Mouse (Mus musculus) MEL (cell line): ENCODE results near the gene 1190005I06Rik. TPM values are rescaled to one million over a fixed set of nuclear protein-coding genes. Genes with fewer than 3 reads are reported as not detected.

Experiments
- DNase-seq: peaks from one replicate; pipeline ENCODE4 v3.0.0; 2011; ENCODE audit warnings: low read depth, low spot score
- H3K27ac ChIP-seq: 2 replicates; pipeline ENCODE4 v1.5.1; 2012; ENCODE audit warnings: low read depth, mild to moderate bottlenecking, control low read depth, low read length, moderate library complexity; ENCODE audit not compliant: control insufficient read depth
- H3K27me3 ChIP-seq, 2 experiments: fragments of 150-350 bp in 1 of 2; sonication (generic) in 1 of 2; 2 replicates each; pipeline ENCODE4 v1.6.1; 2012; ENCODE audit warnings: low read length in 2 of 2, mild to moderate bottlenecking in 2 of 2, improper control_type of control experiment in 1 of 2, moderate library complexity in 1 of 2; ENCODE audit not compliant: insufficient read depth in 2 of 2, control insufficient read depth in 1 of 2
- H3K36me3 ChIP-seq, 2 experiments: 2 replicates each; pipeline ENCODE4 v1.6.1; 2012 to 2014; ENCODE audit warnings: low read length in 2 of 2, improper control_type of control experiment in 1 of 2, inconsistent platforms in 1 of 2, mild to moderate bottlenecking in 1 of 2; ENCODE audit not compliant: insufficient read depth in 2 of 2, control insufficient read depth in 1 of 2
- H3K4me1 ChIP-seq, 2 experiments: fragments of 150-350 bp in 1 of 2; sonication (generic) in 1 of 2; 2 replicates each; pipeline ENCODE4 v1.6.1; 2012; ENCODE audit warnings: low read length in 2 of 2, improper control_type of control experiment in 1 of 2, mild to moderate bottlenecking in 1 of 2; ENCODE audit not compliant: insufficient read depth in 2 of 2, control insufficient read depth in 1 of 2
- H3K4me3 ChIP-seq, 2 experiments: fragments of 150-350 bp in 1 of 2; sonication (generic) in 1 of 2; 2 replicates each; pipeline ENCODE4 v1.5.1; 2012; ENCODE audit warnings: low read depth in 2 of 2, low read length in 2 of 2, mild to moderate bottlenecking in 2 of 2, moderate library complexity in 2 of 2, control low read depth in 1 of 2, improper control_type of control experiment in 1 of 2; ENCODE audit not compliant: control insufficient read depth in 1 of 2, insufficient read depth in 1 of 2
- H3K79me2 ChIP-seq: 2 replicates; pipeline ENCODE4 v1.6.1; 2012; ENCODE audit warnings: mild to moderate bottlenecking, low read length, moderate library complexity; ENCODE audit not compliant: control insufficient read depth, poor library complexity, insufficient read depth
- H3K9ac ChIP-seq: 2 replicates; pipeline ENCODE4 v1.6.1; 2012; ENCODE audit warnings: low read depth, mild to moderate bottlenecking, control low read depth, low read length, moderate library complexity; ENCODE audit not compliant: control insufficient read depth, poor library complexity, severe bottlenecking
- H3K9me3 ChIP-seq: fragments of 150-350 bp; sonication (generic); replicated peaks from 2 replicates; pipeline ENCODE4 v1.6.1; 2012; ENCODE audit warnings: mild to moderate bottlenecking, low read length, improper control_type of control experiment, moderate library complexity; ENCODE audit not compliant: insufficient read depth
- CHD2 ChIP-seq: IDR thresholded peaks from 2 replicates; pipeline ENCODE4 v1.6.1; 2011; ENCODE audit warnings: low read length, improper control_type of control experiment
- CTCF ChIP-seq, 3 experiments: IDR thresholded peaks in 2 of 3; conservative IDR thresholded peaks in 1 of 3; 2 replicates each; pipeline ENCODE4 v1.5.1; 2011 to 2012; ENCODE audit warnings: low read length in 3 of 3, low read depth in 2 of 3, mild to moderate bottlenecking in 2 of 3, improper control_type of control experiment in 1 of 3, inconsistent platforms in 1 of 3, mixed read lengths in 1 of 3, moderate library complexity in 1 of 3; ENCODE audit not compliant: control insufficient read depth in 1 of 3, insufficient read depth in 1 of 3, poor library complexity in 1 of 3, severe bottlenecking in 1 of 3
- E2F4 ChIP-seq: IDR thresholded peaks from 2 replicates; pipeline ENCODE4 v1.6.1; 2011; ENCODE audit warnings: low read depth, low read length, improper control_type of control experiment, borderline replicate concordance
- ELF1 ChIP-seq: IDR thresholded peaks from 2 replicates; pipeline ENCODE4 v1.6.1; 2014; ENCODE audit warnings: low read depth, mild to moderate bottlenecking, inconsistent platforms, low read length, improper control_type of control experiment, moderate library complexity
- EP300 ChIP-seq, 2 experiments: IDR thresholded peaks; 2 replicates each; pipeline ENCODE4 v1.6.1; 2011; ENCODE audit warnings: improper control_type of control experiment in 2 of 2, low read length in 2 of 2, low read depth in 1 of 2, mild to moderate bottlenecking in 1 of 2
- GATA1 ChIP-seq: IDR thresholded peaks from 2 replicates; pipeline ENCODE4 v1.6.1; 2011; ENCODE audit warnings: low read depth, low read length, improper control_type of control experiment
- HCFC1 ChIP-seq: IDR thresholded peaks from 2 replicates; pipeline ENCODE4 v1.6.1; 2012; ENCODE audit warnings: low read depth, mild to moderate bottlenecking, inconsistent platforms, low read length, improper control_type of control experiment, moderate library complexity
- KAT2A ChIP-seq: conservative IDR thresholded peaks from 2 replicates; pipeline ENCODE4 v1.6.1; 2012; ENCODE audit warnings: low read depth, low read length, improper control_type of control experiment, inconsistent platforms
- MAX ChIP-seq: IDR thresholded peaks from 2 replicates; pipeline ENCODE4 v1.6.1; 2011; ENCODE audit warnings: low read length, improper control_type of control experiment
- MAZ ChIP-seq: IDR thresholded peaks from 2 replicates; pipeline ENCODE4 v1.6.1; 2012; ENCODE audit warnings: low read depth, mild to moderate bottlenecking, inconsistent platforms, low read length, improper control_type of control experiment
- MEF2A ChIP-seq: IDR thresholded peaks from 2 replicates; pipeline ENCODE4 v1.6.1; 2014; ENCODE audit warnings: low read depth, mild to moderate bottlenecking, inconsistent platforms, low read length, improper control_type of control experiment; ENCODE audit not compliant: poor library complexity, insufficient replicate concordance, severe bottlenecking; ENCODE audit errors: extremely low read depth
- MYB ChIP-seq: IDR thresholded peaks from 2 replicates; pipeline ENCODE4 v1.6.1; 2011; ENCODE audit warnings: mild to moderate bottlenecking, low read depth, low read length, improper control_type of control experiment
- NRF1 ChIP-seq: IDR thresholded peaks from 2 replicates; pipeline ENCODE4 v1.6.1; 2014; ENCODE audit warnings: low read depth, mild to moderate bottlenecking, inconsistent platforms, low read length, improper control_type of control experiment, moderate library complexity; ENCODE audit not compliant: poor library complexity, insufficient read depth, severe bottlenecking
- POLR2AphosphoS2 ChIP-seq: IDR thresholded peaks from 2 replicates; pipeline ENCODE4 v1.6.1; 2011; ENCODE audit warnings: low read length, improper control_type of control experiment
- TAL1 ChIP-seq: IDR thresholded peaks from 2 replicates; pipeline ENCODE4 v1.6.1; 2012; ENCODE audit warnings: mild to moderate bottlenecking, inconsistent platforms, low read length, moderate library complexity, mixed read lengths
- TCF12 ChIP-seq: IDR thresholded peaks from 2 replicates; pipeline ENCODE4 v1.6.1; 2014; ENCODE audit warnings: low read depth, mild to moderate bottlenecking, inconsistent platforms, low read length, improper control_type of control experiment, moderate library complexity
- UBTF ChIP-seq: IDR thresholded peaks from 2 replicates; pipeline ENCODE4 v1.6.1; 2012; ENCODE audit warnings: low read depth, mild to moderate bottlenecking, inconsistent platforms, low read length, improper control_type of control experiment, moderate library complexity, borderline replicate concordance; ENCODE audit not compliant: insufficient read depth
- USF1 ChIP-seq: IDR thresholded peaks from 2 replicates; pipeline ENCODE4 v1.6.1; 2014; ENCODE audit warnings: low read depth, mild to moderate bottlenecking, inconsistent platforms, low read length, improper control_type of control experiment, moderate library complexity
- USF2 ChIP-seq, 2 experiments: IDR thresholded peaks; 2 replicates each; pipeline ENCODE4 v1.6.1; 2011 to 2012; ENCODE audit warnings: improper control_type of control experiment in 2 of 2, low read length in 2 of 2, borderline replicate concordance in 1 of 2, inconsistent platforms in 1 of 2, low read depth in 1 of 2, mild to moderate bottlenecking in 1 of 2; ENCODE audit not compliant: insufficient read depth in 1 of 2
- ZC3H11A ChIP-seq: IDR thresholded peaks from 2 replicates; pipeline ENCODE4 v1.6.1; 2012; ENCODE audit warnings: low read depth, mild to moderate bottlenecking, inconsistent platforms, low read length, improper control_type of control experiment
- ZKSCAN1 ChIP-seq: IDR thresholded peaks from 2 replicates; pipeline ENCODE4 v1.6.1; 2012; ENCODE audit warnings: low read depth, mild to moderate bottlenecking, inconsistent platforms, low read length, improper control_type of control experiment, moderate library complexity
- ZMIZ1 ChIP-seq: IDR thresholded peaks from 2 replicates; pipeline ENCODE4 v1.6.1; 2012; ENCODE audit warnings: low read depth, mild to moderate bottlenecking, inconsistent platforms, low read length, improper control_type of control experiment, moderate library complexity
- ZNF384 ChIP-seq: IDR thresholded peaks from 2 replicates; pipeline ENCODE4 v1.6.1; 2012; ENCODE audit warnings: low read depth, mild to moderate bottlenecking, inconsistent platforms, low read length, improper control_type of control experiment
- polyA plus RNA-seq, 2 experiments: library from polyadenylated mRNA; stranded (reverse) in 1 of 2; unstranded in 1 of 2; fragments of >175 nt in 1 of 2; fragments of >200 nt in 1 of 2; gene quantifications; 2 replicates each; pipeline versions ENCODE4 v1.2.1 to v1.2.4; 2012; ENCODE audit warnings: low replicate concordance in 2 of 2, low read depth in 1 of 2; ENCODE audit not compliant: insufficient read length in 2 of 2, insufficient read depth in 1 of 2, missing spikeins in 1 of 2
- total RNA-seq: library from RNA; depleted of rRNA; stranded (reverse); fragments of 300-350 nt; gene quantifications from 2 replicates; pipeline ENCODE4 v1.2.3, GENCODE M21; 2012; rRNA removed

1190005I06Rik gene
- 2.0 and 2.3 TPM in 2 replicates for total RNA-seq
- polyA plus RNA-seq = 1 to 10 TPM in 1 of 2 experiments, not detected in 1; 2.1 TPM

GRCm38 (mm10) chr8:120647532-120647931, at the start of gene 1190005I06Rik:
Gene 1190005I06Rik, minus strand, starts transcription at chr8:120647632.
- Histone ChIP-seq H3K4me3 (no peak within 1 kb of the TSS), H3K9me3 (no peaks in the 10 kb centered on the region), H3K27ac (no peak within 1 kb of the TSS), H3K79me2 (no peaks in the 10 kb centered on the region), H3K27me3 (no peaks in the 10 kb centered on the region), H3K36me3 (no peaks in the 10 kb centered on the region), H3K4me1 (no peaks in the 10 kb centered on the region)
- DNase-seq = no peak
- TF ChIP-seq CHD2 (no peak), MEF2A (no peak), CTCF (IDR thresholded peaks at IDR 0.05 in 2 of 3, conservative IDR thresholded peaks at IDR 0.05 in 1 of 3; ENCODE audit: control insufficient read depth in 1 of 3, insufficient read depth in 1 of 3, low read depth in 2 of 3, low read length in 3 of 3, poor library complexity in 1 of 3, severe bottlenecking in 1 of 3) (no peak), ZKSCAN1 (no peak), GATA1 (no peak), ZC3H11A (no peak), MAX (no peak), ELF1 (no peak), E2F4 (no peak), TAL1 (no peak), ZNF384 (no peak), POLR2AphosphoS2 (no peak)
- TF ChIP-seq, all 39 proteins: peak for 0
- no peak within 1 kb of the TSS for H3K9ac ChIP-seq

- H3K9ac ChIP-seq = no peak overlapping the region
- no peaks in the 10 kb centered on the region for H3K27me3 ChIP-seq
- H3K27ac ChIP-seq = no peak overlapping the region
- H3K36me3 ChIP-seq = no peaks in the 10 kb centered on the region
- H3K4me3 ChIP-seq = no peak overlapping the region
- no peak for DNase-seq
- no peaks in the 10 kb centered on the region for H3K79me2 ChIP-seq
- TF ChIP-seq USF2 (IDR thresholded peaks at IDR 0.05; ENCODE audit: borderline replicate concordance in 1 of 2, insufficient read depth in 1 of 2, low read depth in 1 of 2, low read length in 2 of 2) (no peak), TCF12 (no peak), E2F4 (no peak), USF1 (no peak), NRF1 (no peak), EP300 (IDR thresholded peaks at IDR 0.05; ENCODE audit: low read depth in 1 of 2, low read length in 2 of 2) (no peak), MAZ (no peak), HCFC1 (no peak), MYB (no peak), ELF1 (no peak), POLR2AphosphoS2 (no peak), ZMIZ1 (no peak), CHD2 (no peak), KAT2A (no peak), MAX (no peak), UBTF (no peak), GATA1 (no peak)
- no peaks in the 10 kb centered on the region for H3K9me3 ChIP-seq
- no peaks in the 10 kb centered on the region for H3K4me1 ChIP-seq
Measured at GRCm38 (mm10) chr8:120696401-120697153, 49.1 kb upstream of the 1190005I06Rik start.
